Mouse (Mus musculus): ENCODE measurements around the gene Dtymk.

GRCm38 (mm10) chr1:93769901-93770300 lies 31.8 kb downstream of the Dtymk start:
- TF ChIP-seq CTCF (IDR thresholded peaks at IDR 0.05; ENCODE audit: low read depth) (no peak), EP300 (IDR thresholded peaks at IDR 0.05; ENCODE audit: low read depth) (no peak)
